Mouse (Mus musculus) ES-Bruce4 (cell line): ENCODE measurements around the gene Actn2.

Experiments
- CTCF ChIP-seq: IDR thresholded peaks from one replicate; pipeline ENCODE4 v1.8.1; 2011; ENCODE audit warnings: low read depth, low read length
- EP300 ChIP-seq: IDR thresholded peaks from 2 replicates; pipeline ENCODE4 v1.6.1; 2011; ENCODE audit warnings: low read depth, low read length; ENCODE audit not compliant: insufficient read depth
- POLR2A ChIP-seq: IDR thresholded peaks from one replicate; pipeline ENCODE4 v1.8.1; 2011; ENCODE audit warnings: low read length; ENCODE audit not compliant: insufficient read depth

GRCm38 (mm10) chr13:12274220-12274619 is 66.3 kb downstream of the Actn2 start:
- no peak for TF ChIP-seq EP300
- no peak for TF ChIP-seq POLR2A
- no peak for TF ChIP-seq CTCF
